Mouse (Mus musculus): ENCODE measurements around the gene Trf.

- TF ChIP-seq CTCF (conservative IDR thresholded peaks at IDR 0.05 in 1 of 2, IDR thresholded peaks at IDR 0.05 in 1 of 2; ENCODE audit: low read depth in 2 of 2, low read length in 2 of 2), result no peak
- no peak for TF ChIP-seq CHD2 (IDR thresholded peaks at IDR 0.05; ENCODE audit: low read length)
- no peak for TF ChIP-seq MAFK (IDR thresholded peaks at IDR 0.05; ENCODE audit: insufficient replicate concordance, low read length)
- no peak for TF ChIP-seq MAZ (IDR thresholded peaks at IDR 0.05; ENCODE audit: low read depth, low read length)
Observed at GRCm38 (mm10) chr9:103188416-103188815, 41.8 kb downstream of the Trf start.

All from CH12.LX (cell line).